Mouse (Mus musculus) cerebellum, adult 11 months (tissue): ENCODE measurements at regions not wholly inside any gene's neighbourhood (a gene's known extent, or its start where the extent isn't known, plus 50 kb on each side); places are given as distances from the start of the nearest gene placed in this dataset.
A peak's percentile ranks its signal among the peaks of the same experiment; 100 is the strongest.
"Not testable (repeated sequence)": the region's sequence is repeated elsewhere in the genome, so short reads cannot be mapped to it uniquely, and the experiment has no call there.

Experiments used
- DNase-seq: peaks from one replicate; pipeline ENCODE4 v3.0.0; 2022

- no peak for DNase-seq
These were observed 69.3 kb downstream of the Btg1 start for GRCm38 (mm10) chr10:96685991-96686601.

GRCm38 (mm10) chr10:96686659-96687440 is 70.0 kb downstream of the Btg1 start:
- DNase-seq: no peak

GRCm38 (mm10) chr10:96687441-96687772 is 70.6 kb downstream of the Btg1 start:
- DNase-seq: no peak

GRCm38 (mm10) chr10:96689976-96690867 is 73.4 kb downstream of the Btg1 start:
- no peak for DNase-seq

GRCm38 (mm10) chr10:96690868-96691302 is 74.1 kb downstream of the Btg1 start:
- no peak for DNase-seq

- no peak for DNase-seq
These were observed 74.6 kb downstream of the Btg1 start for GRCm38 (mm10) chr10:96691319-96691870.

- no peak for DNase-seq
These were observed 76.0 kb downstream of the Btg1 start for GRCm38 (mm10) chr10:96692821-96693220.

GRCm38 (mm10) chr10:96693766-96694165 is 77.0 kb downstream of the Btg1 start:
- DNase-seq: no peak

GRCm38 (mm10) chr10:96696571-96696970 is 79.8 kb downstream of the Btg1 start:
- no peak for DNase-seq

- no peak for DNase-seq
These were observed 81.0 kb downstream of the Btg1 start for GRCm38 (mm10) chr10:96697781-96698180.

GRCm38 (mm10) chr10:96706656-96707055 is 89.8 kb downstream of the Btg1 start:
- DNase-seq: no peak

GRCm38 (mm10) chr10:96708471-96708870 is 91.7 kb downstream of the Btg1 start:
- DNase-seq: no peak

- DNase-seq: no peak
These were observed 93.0 kb downstream of the Btg1 start for GRCm38 (mm10) chr10:96709698-96710356.

- no peak for DNase-seq
These were observed 95.2 kb downstream of the Btg1 start for GRCm38 (mm10) chr10:96711993-96712392.

GRCm38 (mm10) chr10:96714702-96715101 is 97.9 kb downstream of the Btg1 start:
- no peak for DNase-seq

GRCm38 (mm10) chr10:96717281-96717680 is 100.5 kb downstream of the Btg1 start:
- no peak for DNase-seq

GRCm38 (mm10) chr10:96718706-96719105 is 101.9 kb downstream of the Btg1 start:
- not testable (repeated sequence) for DNase-seq

- no peak for DNase-seq
These were observed 103.5 kb downstream of the Btg1 start for GRCm38 (mm10) chr10:96720281-96720711.

GRCm38 (mm10) chr10:96720956-96721688 is 104.3 kb downstream of the Btg1 start:
- DNase-seq: no peak

- peak; percentile 37 for DNase-seq
These were observed 105.7 kb downstream of the Btg1 start for GRCm38 (mm10) chr10:96722491-96722890.

GRCm38 (mm10) chr10:96723071-96723470 is 106.3 kb downstream of the Btg1 start:
- no peak for DNase-seq
